Mouse (Mus musculus) bone marrow macrophage, adult 2 months (primary cell): ENCODE data around the gene Irgq. TPM values are rescaled to one million over a fixed set of nuclear protein-coding genes. Genes with fewer than 3 reads are reported as not detected.
"Not testable (repeated sequence)": the region's sequence is repeated elsewhere in the genome, so short reads cannot be mapped to it uniquely, and the experiment has no call there.

Experiments used
- H3K27ac ChIP-seq: 2 replicates; pipeline ENCODE4 v1.5.1; 2012; ENCODE audit warnings: low read depth, low read length; ENCODE audit not compliant: insufficient read depth
- H3K4me1 ChIP-seq: 2 replicates; pipeline ENCODE4 v1.6.1; 2012; ENCODE audit warnings: low read length; ENCODE audit not compliant: control insufficient read depth, insufficient read depth
- H3K4me3 ChIP-seq: 2 replicates; pipeline ENCODE4 v1.5.1; 2012; ENCODE audit warnings: mild to moderate bottlenecking, low read length, moderate library complexity; ENCODE audit not compliant: insufficient read depth
- CTCF ChIP-seq: IDR thresholded peaks from 2 replicates; pipeline ENCODE4 v1.5.1; 2012; ENCODE audit warnings: low read depth, mild to moderate bottlenecking, low read length, moderate library complexity
- POLR2A ChIP-seq: IDR thresholded peaks from 2 replicates; pipeline ENCODE4 v1.6.1; 2012; ENCODE audit warnings: mild to moderate bottlenecking, low read depth, low read length, borderline replicate concordance
- polyA plus RNA-seq: library from polyadenylated mRNA; stranded (reverse); fragments of >200 nt; gene quantifications from 2 replicates; pipeline ENCODE4 v1.2.4, GENCODE M21; 2012; ENCODE audit not compliant: missing spikeins, insufficient read depth, insufficient read length

Irgq gene
- polyA plus RNA-seq, 1 experiment, result 8.5 TPM

DNA sequence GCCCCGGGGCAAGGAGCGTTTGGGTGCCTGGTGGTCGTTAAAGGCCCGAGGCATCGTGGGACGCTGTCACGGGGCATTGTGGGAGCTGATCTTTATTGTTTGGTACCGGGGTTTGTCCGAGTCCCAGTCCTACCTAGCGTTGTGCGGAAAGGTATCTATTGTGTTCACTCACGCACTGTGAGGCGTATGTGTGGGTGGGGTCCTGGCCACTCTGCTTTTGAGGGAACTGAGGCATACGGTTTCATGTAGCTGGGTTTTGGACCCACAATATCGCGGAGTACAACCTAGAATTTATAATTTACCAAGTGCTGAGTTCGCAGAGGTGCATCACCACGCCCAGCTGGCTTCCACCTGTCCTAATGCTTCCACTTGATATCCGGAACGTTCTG lies 22.8 kb upstream of the Irgq start:
- H3K27ac ChIP-seq, result peak overlapping the region; percentile 70
- TF ChIP-seq CTCF (no peak), POLR2A (no peak)
- H3K4me1 ChIP-seq, result peaks cover 15% of the 10 kb centered on the region

DNA sequence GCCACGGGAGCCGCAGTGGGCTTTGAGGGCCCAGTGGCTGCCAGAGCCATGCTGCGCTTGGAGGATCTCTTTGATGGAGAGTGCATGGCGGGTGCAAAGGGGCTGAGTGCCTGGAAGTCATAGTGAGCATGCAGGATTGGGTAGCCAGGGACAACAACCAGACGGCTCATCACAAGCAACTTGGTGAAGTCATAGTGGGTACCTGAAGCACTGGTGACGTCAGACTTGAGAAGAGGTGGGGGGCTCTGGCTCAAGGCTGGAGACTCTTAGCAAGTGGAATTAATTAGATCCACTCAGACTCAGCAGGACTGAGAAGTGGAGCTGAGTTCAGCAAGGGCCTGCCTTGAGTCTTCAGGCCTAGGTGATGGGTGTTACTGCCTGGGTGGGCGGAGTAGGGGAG lies 18.1 kb upstream of the Irgq start, which contains the start of gene AC161166.1:
Gene AC161166.1, minus strand, starts transcription at position 101 of the 400 bp plus-strand sequence.
- no peak within 1 kb of the TSS for H3K27ac ChIP-seq
- TF ChIP-seq POLR2A (no peak), CTCF (no peak)
- no peak within 1 kb of the TSS for H3K4me3 ChIP-seq
- peaks cover 15% of the 10 kb centered on the region for H3K4me1 ChIP-seq

More for the DNA sequence above, 22.8 kb upstream of the Irgq start:
- H3K4me3 ChIP-seq, result peak overlapping the region; percentile 89

DNA sequence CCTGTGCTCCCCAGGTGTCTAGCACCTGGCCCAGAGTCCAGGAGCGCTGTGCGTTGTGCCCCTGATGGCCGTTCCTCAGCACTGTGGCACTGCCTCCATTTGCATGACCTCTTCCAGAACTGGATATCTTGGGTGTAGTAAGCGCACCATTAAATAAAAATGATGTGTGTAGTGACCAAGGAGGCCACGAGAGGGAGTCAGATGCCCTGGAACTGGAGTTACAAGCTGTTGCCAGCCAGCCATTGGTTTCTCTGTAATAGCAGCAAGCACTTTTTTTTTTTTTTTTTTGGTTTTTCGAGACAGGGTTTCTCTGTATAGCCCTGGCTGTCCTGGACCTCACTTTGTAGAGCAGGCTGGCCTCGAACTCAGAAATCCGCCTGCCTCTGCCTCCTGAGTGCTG lies 14.2 kb upstream of the Irgq start:
- not testable (repeated sequence) for H3K4me3 ChIP-seq, H3K27ac ChIP-seq, H3K4me1 ChIP-seq

DNA sequence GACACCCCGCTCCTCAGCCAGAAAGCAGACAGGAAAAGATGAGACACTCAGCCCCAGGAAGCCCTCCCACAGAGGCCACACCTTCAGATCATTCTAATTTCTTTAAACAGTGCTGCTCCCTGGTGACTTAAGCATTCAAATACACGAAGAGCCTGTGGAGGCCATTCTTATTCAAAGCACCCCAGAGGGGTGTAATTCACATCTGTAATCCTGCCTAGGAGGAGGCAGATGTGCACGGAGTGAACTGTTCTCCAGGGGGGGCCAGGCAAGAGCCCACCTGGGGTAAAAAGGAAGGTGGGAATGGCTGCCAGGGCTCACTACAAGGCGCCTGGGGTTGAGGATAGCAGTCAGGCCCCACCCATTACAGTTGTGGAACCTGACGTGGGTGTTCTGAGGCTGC lies 13.4 kb upstream of the Irgq start:
- Histone ChIP-seq H3K4me1 (no peaks in the 10 kb centered on the region), H3K4me3 (no peak overlapping the region), H3K27ac (no peak overlapping the region)
- TF ChIP-seq POLR2A, result no peak

DNA sequence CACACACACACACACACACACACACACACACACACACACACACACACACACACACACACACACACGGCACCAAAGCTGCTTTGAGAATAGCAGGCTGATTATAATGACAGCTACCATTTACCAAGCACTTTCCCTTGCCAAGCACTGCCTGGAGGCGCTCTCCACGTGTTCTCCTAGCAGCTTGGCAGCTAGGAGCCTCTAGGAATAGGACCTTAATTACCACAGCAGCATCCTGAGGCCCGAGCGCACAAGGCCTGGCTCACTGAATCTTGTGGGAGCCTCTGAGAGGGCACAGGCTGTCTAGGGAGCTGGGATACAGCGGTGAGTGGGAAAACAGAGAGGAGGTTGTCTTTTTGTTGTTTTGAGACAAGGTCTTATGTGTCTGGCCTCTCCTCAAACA lies 12.8 kb upstream of the Irgq start:
- Histone ChIP-seq H3K27ac (no peak overlapping the region), H3K4me1 (no peaks in the 10 kb centered on the region), H3K4me3 (no peak overlapping the region)
- TF ChIP-seq POLR2A (no peak), CTCF (no peak)

DNA sequence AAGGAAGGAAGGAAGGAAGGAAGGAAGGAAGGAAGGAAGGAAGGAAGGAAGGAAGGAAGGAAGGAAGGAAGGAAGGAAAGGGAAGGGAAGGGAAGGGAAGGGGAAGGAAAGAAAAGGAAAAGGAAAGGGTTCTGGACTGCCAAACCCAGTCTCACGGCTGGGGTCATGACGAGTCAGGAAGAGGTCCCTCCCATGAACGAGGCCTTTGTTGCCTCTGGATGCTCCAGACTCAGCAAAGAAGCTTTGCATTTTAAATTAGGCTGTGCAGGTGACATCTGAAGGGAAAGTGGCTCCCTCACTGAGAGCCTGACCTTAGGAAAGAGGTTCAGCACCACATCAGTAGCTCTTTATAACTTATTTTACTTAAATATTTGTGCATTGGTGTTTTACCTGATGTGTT lies 11.4 kb upstream of the Irgq start:
- Histone ChIP-seq H3K27ac (no peak overlapping the region), H3K4me1 (no peaks in the 10 kb centered on the region), H3K4me3 (no peak overlapping the region)
- no peak for TF ChIP-seq POLR2A
- no peak for TF ChIP-seq CTCF

DNA sequence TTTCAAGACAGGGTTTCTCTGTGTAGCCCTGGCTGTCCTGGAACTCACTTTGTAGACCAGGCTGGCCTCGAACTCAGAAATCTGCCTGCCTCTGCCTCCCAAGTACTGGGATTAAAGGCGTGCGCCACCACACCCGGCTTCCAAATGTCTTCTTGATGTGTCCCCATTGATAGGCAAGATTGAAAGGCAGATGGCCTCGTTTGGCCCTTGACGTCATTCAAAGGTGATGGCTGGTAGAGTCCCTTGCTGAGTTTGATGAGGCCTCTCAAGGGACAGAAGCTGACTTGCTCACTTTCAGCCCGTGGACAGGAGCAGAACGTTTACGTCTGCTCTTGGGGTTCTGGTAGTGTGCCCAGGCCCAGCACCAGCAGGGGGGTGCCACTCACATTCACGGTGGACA lies 10.4 kb upstream of the Irgq start:
- not testable (repeated sequence) for H3K27ac ChIP-seq, H3K4me3 ChIP-seq, H3K4me1 ChIP-seq

DNA sequence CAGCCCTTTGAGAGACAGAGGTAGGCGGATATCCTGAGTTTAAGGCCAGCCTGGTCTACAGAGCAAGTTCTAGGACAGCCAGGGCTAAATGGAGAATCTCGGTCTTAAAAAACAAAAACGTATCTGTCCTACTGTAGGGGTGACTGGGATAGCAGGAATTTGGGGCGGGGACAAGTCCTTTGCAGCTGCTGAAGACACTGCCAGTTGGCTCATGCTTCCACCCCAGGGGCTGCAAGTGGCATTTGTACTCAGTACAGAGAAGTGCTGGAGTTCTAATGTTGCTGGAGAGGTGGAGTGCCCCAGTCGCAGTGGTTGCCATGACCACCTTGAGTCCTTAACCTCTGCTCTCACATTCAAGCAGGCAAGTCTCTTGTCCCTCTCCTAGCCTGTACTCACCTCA lies 7.7 kb upstream of the Irgq start:
- no peak for TF ChIP-seq POLR2A
- H3K27ac ChIP-seq, result no peak overlapping the region
- no peaks in the 10 kb centered on the region for H3K4me1 ChIP-seq
- no peak overlapping the region for H3K4me3 ChIP-seq

GRCm38 (mm10) chr7:24523723-24524122 lies 6.8 kb upstream of the Irgq start:
- Histone ChIP-seq H3K27ac (no peak overlapping the region), H3K4me1 (no peaks in the 10 kb centered on the region), H3K4me3 (no peak overlapping the region)
- no peak for TF ChIP-seq POLR2A
- no peak for TF ChIP-seq CTCF

- TF ChIP-seq CTCF (no peak), POLR2A (no peak)
- Histone ChIP-seq H3K4me3 (no peak overlapping the region), H3K27ac (no peak overlapping the region), H3K4me1 (peaks cover 6% of the 10 kb centered on the region)
Measured at GRCm38 (mm10) chr7:24524978-24525377, 5.5 kb upstream of the Irgq start.

DNA sequence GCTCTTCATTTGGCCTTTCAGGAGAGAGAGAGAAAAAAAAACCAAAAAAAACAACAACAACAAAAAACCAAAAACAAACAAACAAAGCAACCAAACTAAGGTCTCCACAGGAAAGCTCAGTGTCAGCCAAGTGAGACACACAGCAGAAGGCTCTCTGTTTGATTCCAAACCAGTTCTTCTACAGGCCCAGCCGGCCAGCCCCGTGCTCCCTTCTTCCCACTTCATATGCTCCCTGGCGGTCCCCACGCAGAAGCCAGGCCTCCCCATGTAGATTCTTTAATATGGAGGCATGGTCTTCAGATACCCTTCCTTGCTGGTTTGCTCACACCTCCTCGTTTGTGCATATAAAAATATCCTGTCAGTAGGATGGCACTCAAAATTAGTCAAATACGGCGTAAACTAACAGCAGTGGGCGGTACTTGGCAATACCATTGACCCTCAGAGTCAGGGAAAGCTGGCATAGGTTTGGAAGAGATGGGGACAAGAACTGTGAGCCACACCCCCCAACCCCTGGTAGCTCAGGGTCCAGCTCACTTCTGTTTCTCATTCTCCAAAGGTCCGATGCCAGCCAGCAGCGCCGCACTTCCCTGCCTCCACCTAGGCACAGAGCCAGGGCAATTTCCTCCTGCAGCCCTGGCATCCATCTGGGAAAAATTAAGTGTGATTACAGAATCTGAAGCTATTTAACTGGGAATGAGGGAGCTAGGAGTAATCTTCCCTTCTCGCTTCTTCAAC lies 4.6 kb upstream of the Irgq start:
- no peak overlapping the region for H3K27ac ChIP-seq
- no peak for TF ChIP-seq CTCF
- TF ChIP-seq POLR2A, result no peak
- no peak overlapping the region for H3K4me3 ChIP-seq
- H3K4me1 ChIP-seq, result peaks cover 6% of the 10 kb centered on the region
